Mouse (Mus musculus) bone marrow macrophage, adult 2 months (primary cell): Measurements from ENCODE around the gene D6Ertd527e.

Experiments
- CTCF ChIP-seq: IDR thresholded peaks from 2 replicates; pipeline ENCODE4 v1.5.1; 2012; ENCODE audit warnings: low read depth, mild to moderate bottlenecking, low read length, moderate library complexity
- POLR2A ChIP-seq: IDR thresholded peaks from 2 replicates; pipeline ENCODE4 v1.6.1; 2012; ENCODE audit warnings: mild to moderate bottlenecking, low read depth, low read length, borderline replicate concordance

- TF ChIP-seq POLR2A (no peak), CTCF (no peak)
Observed at GRCm38 (mm10) chr6:87123406-87123805, 18.9 kb downstream of the D6Ertd527e start.
